Mouse (Mus musculus) embryonic fibroblast, embryonic 13.5 days (primary cell): Measurements from ENCODE around the gene Col4a4.

Source experiments
- CTCF ChIP-seq: IDR thresholded peaks from 2 replicates; pipeline ENCODE4 v1.5.1; 2011; ENCODE audit warnings: mild to moderate bottlenecking, control low read depth, low read length, moderate library complexity, borderline replicate concordance; ENCODE audit not compliant: insufficient read depth
- POLR2A ChIP-seq: IDR thresholded peaks from 2 replicates; pipeline ENCODE4 v1.6.1; 2011; ENCODE audit warnings: low read depth, mild to moderate bottlenecking, control low read depth, low read length, moderate library complexity

- no peak for TF ChIP-seq CTCF
- no peak for TF ChIP-seq POLR2A
Measured at GRCm38 (mm10) chr1:82590266-82590665, 3.6 kb upstream of the Col4a4 start.
